Mouse (Mus musculus) cerebellum, adult 2 months (tissue): ENCODE results near the gene Arhgef7.

Experiments
- CTCF ChIP-seq: fragments of 200-500 bp; IDR thresholded peaks from 2 replicates; pipeline ENCODE4 v1.5.1; 2011; ENCODE audit warnings: low read depth, mild to moderate bottlenecking, control low read depth, low read length, moderate library complexity, borderline replicate concordance; ENCODE audit not compliant: insufficient read depth
- POLR2A ChIP-seq: fragments of 200-500 bp; IDR thresholded peaks from 2 replicates; pipeline ENCODE4 v1.6.1; 2011; ENCODE audit warnings: low read length, control low read depth, borderline replicate concordance; ENCODE audit not compliant: insufficient read depth

GRCm38 (mm10) chr8:11693972-11694371, 33.5 kb upstream of the Arhgef7 start:
- TF ChIP-seq CTCF (no peak), POLR2A (no peak)
